Mouse (Mus musculus) limb, embryonic 13.5 days (tissue): ENCODE results near the gene Tctn3. TPM values are rescaled to one million over a fixed set of nuclear protein-coding genes. Genes with fewer than 3 reads are reported as not detected.
A peak's percentile ranks its signal among the peaks of the same experiment; 100 is the strongest.
"Not testable (repeated sequence)": the region's sequence is repeated elsewhere in the genome, so short reads cannot be mapped to it uniquely, and the experiment has no call there.

ENCODE experiments used
- ATAC-seq: fragments of 200-750 bp; cut with Nextera tagmentation; 2 replicates; pipeline ENCODE4 v1.8.0; 2017; ENCODE audit warnings: low read depth, moderate number of reproducible peaks, moderate TSS enrichment; ENCODE audit not compliant: low FRiP score
- H3K27ac ChIP-seq: fragments of 300-500 bp; sonication (generic); 2 replicates; pipeline ENCODE4 v1.5.1; 2015; ENCODE audit warnings: inconsistent platforms, mild to moderate bottlenecking, moderate library complexity
- H3K27me3 ChIP-seq: fragments of 300-500 bp; sonication (generic); 2 replicates; pipeline ENCODE4 v1.6.1; 2015; ENCODE audit warnings: mild to moderate bottlenecking, inconsistent platforms
- H3K36me3 ChIP-seq: fragments of 300-500 bp; sonication (generic); 2 replicates; pipeline ENCODE4 v1.6.1; 2015; ENCODE audit warnings: inconsistent platforms, mild to moderate bottlenecking, moderate library complexity
- H3K4me1 ChIP-seq: fragments of 300-500 bp; sonication (generic); 2 replicates; pipeline ENCODE4 v1.6.1; 2015; ENCODE audit warnings: inconsistent platforms
- H3K4me2 ChIP-seq: fragments of 300-500 bp; sonication (generic); replicated peaks from 2 replicates; pipeline ENCODE4 v1.6.1; 2015; ENCODE audit warnings: inconsistent platforms, mild to moderate bottlenecking, moderate library complexity
- H3K4me3 ChIP-seq: fragments of 300-500 bp; sonication (generic); 2 replicates; pipeline ENCODE4 v1.5.1; 2015; ENCODE audit warnings: moderate library complexity, mild to moderate bottlenecking, inconsistent platforms
- H3K9ac ChIP-seq: fragments of 300-500 bp; sonication (generic); 2 replicates; pipeline ENCODE4 v1.6.1; 2015; ENCODE audit warnings: mild to moderate bottlenecking, inconsistent platforms
- H3K9me3 ChIP-seq: fragments of 300-500 bp; sonication (generic); 2 replicates; pipeline ENCODE4 v1.6.1; 2016; ENCODE audit warnings: inconsistent platforms
- WGBS: fragments of 180-500 bp; shearing (Covaris S2); methylation state at CpG from one replicate; pipeline ENCODE4 v1.1.7; 2015; 5-methylcytosine and 5-hydroxymethylcytosine counted together
- polyA plus RNA-seq: library from polyadenylated mRNA; unstranded; fragments of >200 nt; fragmentation: Nextera tagmentation; extraction: Ambion mirVana; gene quantifications from 2 replicates; pipeline ENCODE4 v1.2.1, GENCODE M21; 2015

Gene Tctn3
- polyA plus RNA-seq, 1 experiment from 2014 or later = 14.6 TPM

GRCm38 (mm10) chr19:40586908-40587307 is 25.1 kb downstream of the Tctn3 start:
- 63% methylated on average over 7 of the region's 7 CpGs for WGBS
- H3K9ac ChIP-seq = peak overlapping the region; percentile 80
- H3K9me3 ChIP-seq = no peaks in the 10 kb centered on the region
- H3K4me1 ChIP-seq = peaks cover 13% of the 10 kb centered on the region
- H3K36me3 ChIP-seq = peaks cover 28% of the 10 kb centered on the region
- ATAC-seq = no peak
- no peak overlapping the region for H3K27ac ChIP-seq
- H3K4me3 ChIP-seq = peak overlapping the region; percentile 87
- no peaks in the 10 kb centered on the region for H3K27me3 ChIP-seq
- peak overlapping the region; percentile 83 for H3K4me2 ChIP-seq

GRCm38 (mm10) chr19:40581662-40582061 is 30.4 kb downstream of the Tctn3 start:
- WGBS = 50% methylated on average over 5 of the region's 5 CpGs
- H3K4me1 ChIP-seq = peaks cover under 1% of the 10 kb centered on the region
- no peak overlapping the region for H3K4me2 ChIP-seq
- H3K27ac ChIP-seq = no peak overlapping the region
- no peak for ATAC-seq
- H3K9ac ChIP-seq = no peak overlapping the region
- no peaks in the 10 kb centered on the region for H3K27me3 ChIP-seq
- H3K4me3 ChIP-seq = no peak overlapping the region
- no peaks in the 10 kb centered on the region for H3K9me3 ChIP-seq
- H3K36me3 ChIP-seq = peaks cover 78% of the 10 kb centered on the region

DNA sequence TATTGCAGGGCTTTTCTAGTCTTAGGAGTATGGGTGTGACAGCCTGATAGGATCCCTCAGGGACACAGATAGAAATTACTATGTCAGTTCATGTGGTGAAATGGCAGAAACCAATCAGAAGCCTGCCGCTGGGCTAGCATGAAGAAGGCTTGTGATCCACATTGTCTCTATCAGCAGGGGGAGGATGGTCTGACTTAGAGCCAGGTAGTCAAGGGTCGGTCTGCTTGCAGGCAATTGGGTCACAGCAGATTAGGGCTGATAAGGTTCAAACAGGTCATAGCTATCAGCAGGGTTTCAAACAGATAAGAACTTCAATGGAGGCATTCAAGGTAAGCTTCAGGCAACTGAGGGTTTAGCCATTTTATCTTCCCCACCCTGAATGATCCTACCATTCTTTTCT is 31.1 kb downstream of the Tctn3 start:
- H3K4me3 ChIP-seq = no peak overlapping the region
- no peak for ATAC-seq
- WGBS = 83% methylated on average over 2 of the region's 2 CpGs
- no peaks in the 10 kb centered on the region for H3K4me1 ChIP-seq
- no peak overlapping the region for H3K9ac ChIP-seq
- H3K4me2 ChIP-seq = no peak overlapping the region
- H3K9me3 ChIP-seq = no peaks in the 10 kb centered on the region
- H3K27me3 ChIP-seq = no peaks in the 10 kb centered on the region
- H3K36me3 ChIP-seq = peaks cover 86% of the 10 kb centered on the region
- H3K27ac ChIP-seq = no peak overlapping the region

- H3K4me3 ChIP-seq = no peak overlapping the region
- no peak overlapping the region for H3K9ac ChIP-seq
- no peak overlapping the region for H3K27ac ChIP-seq
- H3K4me2 ChIP-seq = no peak overlapping the region
- H3K9me3 ChIP-seq = peaks cover 5% of the 10 kb centered on the region
- H3K36me3 ChIP-seq = peaks cover 99% of the 10 kb centered on the region
- WGBS = 82% methylated on average over 5 of the region's 5 CpGs
- ATAC-seq = no peak
- H3K4me1 ChIP-seq = no peaks in the 10 kb centered on the region
- H3K27me3 ChIP-seq = no peaks in the 10 kb centered on the region
These were observed 36.6 kb downstream of the Tctn3 start for GRCm38 (mm10) chr19:40575438-40575837.

DNA sequence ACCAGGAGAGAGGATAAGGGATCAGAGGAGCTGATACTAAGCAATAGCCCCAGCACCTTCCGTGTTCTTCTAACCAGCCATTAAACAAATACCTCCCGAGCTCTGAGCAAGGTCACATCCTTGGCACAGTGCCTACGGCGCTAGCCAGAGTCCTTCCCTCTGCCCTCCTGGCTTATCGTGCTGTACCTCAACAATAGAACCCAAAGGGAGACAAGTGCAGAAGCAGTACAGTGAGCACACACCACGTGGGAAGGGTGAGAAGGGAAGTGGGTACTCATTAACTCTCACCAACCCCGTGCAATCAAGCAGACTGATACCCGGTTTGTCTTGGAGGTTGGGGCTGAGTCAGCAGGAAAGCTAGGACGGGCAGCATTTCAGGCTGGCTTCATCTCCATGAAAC is 41.3 kb downstream of the Tctn3 start:
- WGBS = 93% methylated on average over 9 of the region's 9 CpGs

GRCm38 (mm10) chr19:40567616-40568015 is 44.4 kb downstream of the Tctn3 start:
- Histone ChIP-seq H3K4me1 (no peaks in the 10 kb centered on the region), H3K9me3 (peaks cover 15% of the 10 kb centered on the region), H3K4me3 (no peak overlapping the region), H3K36me3 (peaks cover 98% of the 10 kb centered on the region), H3K4me2 (no peak overlapping the region), H3K9ac (no peak overlapping the region), H3K27me3 (no peaks in the 10 kb centered on the region), H3K27ac (no peak overlapping the region)
- 87% methylated on average over 3 of the region's 3 CpGs for WGBS
- no peak for ATAC-seq

More for the DNA sequence above, 41.3 kb downstream of the Tctn3 start:
- Histone ChIP-seq H3K27ac (no peak overlapping the region), H3K4me3 (no peak overlapping the region), H3K9ac (no peak overlapping the region), H3K36me3 (peaks cover 99% of the 10 kb centered on the region), H3K9me3 (peaks cover 15% of the 10 kb centered on the region), H3K27me3 (no peaks in the 10 kb centered on the region), H3K4me2 (no peak overlapping the region), H3K4me1 (no peaks in the 10 kb centered on the region)
- no peak for ATAC-seq

GRCm38 (mm10) chr19:40563880-40564645 is 48.0 kb downstream of the Tctn3 start:
- H3K27ac ChIP-seq = no peak overlapping the region
- no peaks in the 10 kb centered on the region for H3K27me3 ChIP-seq
- no peak overlapping the region for H3K9ac ChIP-seq
- ATAC-seq = no peak
- peaks cover 74% of the 10 kb centered on the region for H3K36me3 ChIP-seq
- 85% methylated on average over 10 of the region's 10 CpGs for WGBS
- H3K4me2 ChIP-seq = no peak overlapping the region
- H3K4me1 ChIP-seq = no peaks in the 10 kb centered on the region
- no peak overlapping the region for H3K4me3 ChIP-seq
- H3K9me3 ChIP-seq = no peaks in the 10 kb centered on the region

GRCm38 (mm10) chr19:40561521-40561920 is 50.5 kb downstream of the Tctn3 start:
- not testable (repeated sequence) for ATAC-seq, H3K9ac ChIP-seq, H3K4me3 ChIP-seq, H3K27me3 ChIP-seq, H3K9me3 ChIP-seq, H3K4me2 ChIP-seq, H3K4me1 ChIP-seq, H3K27ac ChIP-seq
- H3K36me3 ChIP-seq = peaks cover 69% of the 10 kb centered on the region
- 58% methylated on average over 12 of the region's 31 CpGs for WGBS

GRCm38 (mm10) chr19:40556029-40556428 is 56.0 kb downstream of the Tctn3 start:
- Histone ChIP-seq H3K27me3 (no peaks in the 10 kb centered on the region), H3K4me2 (no peak overlapping the region), H3K4me1 (no peaks in the 10 kb centered on the region), H3K36me3 (peaks cover 72% of the 10 kb centered on the region), H3K9ac (no peak overlapping the region), H3K9me3 (no peaks in the 10 kb centered on the region), H3K4me3 (no peak overlapping the region), H3K27ac (no peak overlapping the region)
- ATAC-seq = no peak
- 45% methylated on average over 7 of the region's 7 CpGs for WGBS

DNA sequence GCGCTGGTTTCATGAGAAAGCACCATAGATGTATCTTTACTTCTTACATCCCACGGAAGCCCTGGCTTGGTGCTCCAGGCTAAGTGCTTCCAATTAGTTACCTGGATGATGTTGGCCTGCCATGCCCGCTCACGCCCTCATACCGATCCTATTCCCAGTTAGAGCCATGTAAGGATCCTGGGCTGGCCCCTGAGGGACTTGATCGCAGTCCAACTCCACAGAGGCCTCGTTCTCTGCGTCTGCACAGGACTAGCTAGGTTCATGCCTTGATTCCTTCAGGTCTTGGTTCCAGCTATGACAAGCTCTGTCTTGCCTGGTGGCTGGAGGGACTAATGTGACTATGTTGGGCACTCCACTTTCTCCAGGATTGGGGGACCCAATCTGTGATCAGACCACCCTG is 56.9 kb downstream of the Tctn3 start:
- no peak for ATAC-seq
- H3K27me3 ChIP-seq = no peaks in the 10 kb centered on the region
- H3K36me3 ChIP-seq = peaks cover 79% of the 10 kb centered on the region
- no peaks in the 10 kb centered on the region for H3K4me1 ChIP-seq
- 94% methylated on average over 8 of the region's 8 CpGs for WGBS
- no peak overlapping the region for H3K4me2 ChIP-seq
- no peak overlapping the region for H3K4me3 ChIP-seq
- H3K27ac ChIP-seq = no peak overlapping the region
- no peaks in the 10 kb centered on the region for H3K9me3 ChIP-seq
- no peak overlapping the region for H3K9ac ChIP-seq

DNA sequence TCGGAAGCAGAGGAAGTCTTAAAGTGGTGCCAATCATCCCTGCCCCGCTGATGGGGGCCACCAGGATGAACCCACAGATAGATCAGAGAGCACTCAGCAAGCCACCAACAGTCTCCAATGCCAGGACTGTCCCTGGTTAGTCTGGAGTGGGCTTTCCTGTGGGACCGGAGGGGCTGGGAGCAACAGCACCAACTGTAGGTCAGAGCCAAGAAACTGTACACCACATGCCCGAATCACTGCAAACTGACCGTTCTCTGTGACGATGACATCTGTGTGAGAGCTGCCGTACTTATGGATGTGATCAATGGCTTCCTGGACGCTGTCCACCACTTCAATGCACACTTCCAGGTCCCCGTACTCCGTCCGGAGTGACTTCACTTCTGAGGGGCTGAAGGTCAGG is 57.7 kb downstream of the Tctn3 start:
- H3K36me3 ChIP-seq = peaks cover 79% of the 10 kb centered on the region
- H3K4me1 ChIP-seq = peaks cover 3% of the 10 kb centered on the region
- no peak overlapping the region for H3K9ac ChIP-seq
- H3K27ac ChIP-seq = no peak overlapping the region
- no peak for ATAC-seq
- WGBS = 88% methylated on average over 11 of the region's 11 CpGs
- no peak overlapping the region for H3K4me3 ChIP-seq
- no peaks in the 10 kb centered on the region for H3K27me3 ChIP-seq
- no peaks in the 10 kb centered on the region for H3K9me3 ChIP-seq
- no peak overlapping the region for H3K4me2 ChIP-seq

- WGBS = 84% methylated on average over 6 of the region's 6 CpGs
- ATAC-seq = no peak
- H3K9ac ChIP-seq = no peak overlapping the region
These were observed 58.2 kb downstream of the Tctn3 start for GRCm38 (mm10) chr19:40553849-40554248.

More at GRCm38 (mm10) chr19:40553849-40554248, 58.2 kb downstream of the Tctn3 start:
- Histone ChIP-seq H3K36me3 (peaks cover 79% of the 10 kb centered on the region), H3K4me1 (peaks cover 8% of the 10 kb centered on the region), H3K4me3 (no peak overlapping the region), H3K27ac (no peak overlapping the region), H3K27me3 (no peaks in the 10 kb centered on the region), H3K9me3 (no peaks in the 10 kb centered on the region), H3K4me2 (no peak overlapping the region)
